Mouse (Mus musculus) kidney, adult 18-20 months (tissue): ENCODE data around the gene Parp9.
"Not testable (repeated sequence)": the region's sequence is repeated elsewhere in the genome, so short reads cannot be mapped to it uniquely, and the experiment has no call there.

Experiments used
- DNase-seq: peaks from one replicate; pipeline ENCODE4 v3.0.0; 2021

Gene Parp9

DNA sequence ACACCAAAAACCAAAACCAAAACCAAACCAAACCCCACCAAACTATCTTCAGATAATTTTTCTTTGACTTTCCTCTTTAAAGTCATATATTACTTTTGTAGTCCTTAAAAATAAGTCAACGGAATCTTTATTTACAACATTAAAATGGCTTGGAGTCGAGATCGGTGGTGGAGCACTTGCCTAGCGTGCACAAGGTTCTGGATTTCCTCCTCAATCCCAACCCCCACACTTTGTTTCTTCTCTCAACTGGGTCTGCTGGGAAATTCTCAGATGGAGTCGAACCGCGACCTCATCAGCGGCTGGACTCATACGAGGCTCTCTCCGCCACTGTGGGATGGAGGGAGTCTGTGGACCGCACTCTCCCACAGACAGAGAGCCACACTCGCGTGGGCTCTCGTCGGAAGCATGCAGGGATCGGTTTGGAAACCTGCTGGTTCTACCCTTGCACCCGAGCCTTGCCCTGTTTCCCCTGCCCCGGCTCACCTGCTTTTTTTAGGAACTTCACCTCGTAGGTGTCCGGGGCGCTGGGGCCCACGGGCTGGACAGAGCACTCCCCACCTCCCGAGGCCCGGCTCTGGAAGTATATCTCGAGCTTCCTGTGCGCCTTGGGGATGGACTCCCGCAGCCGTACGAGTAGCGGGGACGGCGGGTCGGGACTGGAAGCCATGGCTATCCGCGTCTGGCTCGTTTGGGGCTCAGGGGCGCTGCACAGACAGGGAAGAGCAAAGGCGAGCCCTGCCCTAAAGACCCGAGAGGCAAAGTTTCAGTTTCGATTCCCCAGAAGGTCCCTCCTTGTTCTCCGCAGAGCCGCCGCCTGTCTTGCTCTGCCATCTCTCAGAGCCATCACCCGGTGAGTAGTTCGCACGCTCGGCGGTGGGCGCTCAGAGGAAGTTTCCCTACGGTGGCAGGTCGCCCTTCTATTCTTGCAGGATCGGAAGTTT is at the start of gene Parp9, which contains the start of gene Dtx3l:
Parp9 (plus strand) TSS at position 260 of the 941 bp plus-strand sequence.
Dtx3l (minus strand) TSS at position 941 of the 941 bp plus-strand sequence.
- peak; percentile 74 for DNase-seq

GRCm38 (mm10) chr16:35888910-35889309 is 49.4 kb upstream of the Parp9 start:
- no peak for DNase-seq

DNA sequence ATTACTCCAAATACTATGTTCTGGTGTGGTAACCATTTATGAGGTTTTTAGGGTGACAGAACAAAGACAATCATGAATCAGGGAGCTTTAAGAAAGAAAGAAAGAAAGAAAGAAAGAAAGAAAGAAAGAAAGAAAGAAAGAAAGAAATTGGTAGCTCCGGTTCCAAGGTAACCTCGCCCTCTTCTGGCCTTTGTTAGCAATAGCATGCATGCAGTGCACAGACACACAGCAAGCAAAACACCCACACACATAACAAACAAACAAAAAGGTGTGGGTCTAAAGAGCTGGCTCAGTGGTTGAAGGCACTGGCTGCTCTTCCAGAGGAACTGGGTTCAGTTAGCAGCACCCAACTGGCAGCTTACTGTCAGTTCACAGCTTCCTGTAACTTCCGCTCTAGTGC is 47.6 kb upstream of the Parp9 start:
- no peak for DNase-seq

DNA sequence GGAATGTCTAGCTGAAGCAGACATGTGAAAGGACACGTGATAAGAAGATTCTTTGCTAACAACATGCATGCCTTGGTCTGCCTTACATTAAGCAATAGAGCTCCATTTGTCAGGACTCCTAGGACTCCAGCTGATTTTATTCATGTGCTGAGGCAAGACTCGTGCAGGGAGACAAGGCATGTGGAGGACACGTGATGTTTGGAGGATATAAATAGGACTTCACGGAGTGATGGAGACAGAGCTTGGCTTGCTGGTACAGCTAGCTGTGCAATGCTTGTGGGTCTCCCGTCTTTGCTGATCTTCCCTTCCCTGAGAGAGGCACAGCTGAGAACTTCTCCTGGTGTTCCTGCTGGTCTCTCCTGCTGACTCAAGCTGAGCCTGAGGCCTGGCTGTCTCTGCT is 46.7 kb upstream of the Parp9 start:
- not testable (repeated sequence) for DNase-seq

DNA sequence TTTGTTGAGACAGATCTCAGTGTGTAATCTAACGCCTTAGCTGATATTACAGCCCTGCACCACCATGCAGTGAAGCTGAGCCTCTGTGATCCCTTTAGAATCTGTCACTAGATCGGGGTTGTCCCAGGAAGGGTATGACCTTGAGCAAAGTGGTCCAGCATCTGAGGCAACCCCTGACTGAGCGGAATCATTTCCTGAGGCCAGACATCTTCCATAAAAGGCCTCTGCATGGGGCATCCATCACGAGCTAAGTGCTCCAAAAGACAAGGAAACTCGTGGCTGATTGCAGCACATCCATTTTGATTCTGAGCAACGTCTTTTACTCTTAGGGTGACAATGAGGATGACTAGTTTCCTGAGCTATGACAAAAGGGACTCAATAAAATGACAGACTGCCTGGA is 43.3 kb upstream of the Parp9 start:
- no peak for DNase-seq

- DNase-seq: no peak
Observed at GRCm38 (mm10) chr16:35900541-35900940, 37.7 kb upstream of the Parp9 start.

GRCm38 (mm10) chr16:35903014-35903640 is 35.1 kb upstream of the Parp9 start:
- DNase-seq: no peak

DNA sequence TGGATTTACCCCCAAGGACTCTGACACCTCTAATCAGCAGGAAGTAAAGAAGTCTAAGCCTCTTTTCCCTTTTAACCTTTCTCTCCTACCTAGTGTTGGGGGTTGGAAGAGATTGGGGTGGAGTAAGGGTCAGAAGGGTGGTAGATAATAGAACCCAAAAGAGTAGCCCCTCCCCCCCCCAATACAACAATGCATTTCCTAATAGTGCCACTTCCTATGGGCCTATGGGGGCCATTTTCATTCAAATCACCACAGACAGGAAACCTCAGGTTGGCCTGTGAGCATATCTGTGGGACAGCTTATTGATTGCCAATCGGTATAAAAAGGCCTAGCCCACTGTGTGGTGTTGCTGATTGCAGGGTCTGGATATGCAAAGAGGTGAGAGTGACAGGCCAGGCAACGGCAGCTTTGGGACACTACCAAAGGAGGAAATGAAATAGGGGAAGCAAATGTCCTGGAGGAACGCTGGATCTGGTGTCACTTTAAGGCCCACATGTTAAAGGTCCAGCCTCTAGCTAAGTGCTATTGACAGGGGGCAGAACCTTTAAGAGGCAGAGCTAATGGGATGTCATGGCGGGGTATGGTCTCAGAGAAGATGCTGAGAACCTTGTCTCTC is 34.0 kb upstream of the Parp9 start:
- DNase-seq: no peak

GRCm38 (mm10) chr16:35905355-35905754 is 32.9 kb upstream of the Parp9 start:
- DNase-seq: no peak

- no peak for DNase-seq
Observed at GRCm38 (mm10) chr16:35905819-35906485, 32.3 kb upstream of the Parp9 start.

DNA sequence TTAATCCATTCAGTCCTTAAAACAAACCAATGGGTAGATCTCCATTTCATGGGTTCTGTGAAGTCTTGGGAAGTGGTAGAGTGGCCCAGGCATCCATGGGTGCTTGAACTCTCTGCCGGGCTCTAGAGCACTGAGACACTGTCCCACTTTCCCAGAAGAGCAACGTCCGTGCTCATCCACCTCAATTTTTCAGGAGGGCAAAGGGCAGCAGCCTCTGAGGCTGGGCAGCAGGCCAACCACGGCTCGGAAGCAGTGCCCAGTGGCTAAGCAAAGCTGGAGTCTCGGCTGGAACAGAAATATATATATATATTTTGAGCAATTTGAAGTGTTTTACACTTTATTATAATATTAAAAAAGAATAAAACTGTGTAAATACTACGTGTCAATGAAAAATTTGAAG is 31.4 kb upstream of the Parp9 start:
- DNase-seq: peak; percentile 62

DNA sequence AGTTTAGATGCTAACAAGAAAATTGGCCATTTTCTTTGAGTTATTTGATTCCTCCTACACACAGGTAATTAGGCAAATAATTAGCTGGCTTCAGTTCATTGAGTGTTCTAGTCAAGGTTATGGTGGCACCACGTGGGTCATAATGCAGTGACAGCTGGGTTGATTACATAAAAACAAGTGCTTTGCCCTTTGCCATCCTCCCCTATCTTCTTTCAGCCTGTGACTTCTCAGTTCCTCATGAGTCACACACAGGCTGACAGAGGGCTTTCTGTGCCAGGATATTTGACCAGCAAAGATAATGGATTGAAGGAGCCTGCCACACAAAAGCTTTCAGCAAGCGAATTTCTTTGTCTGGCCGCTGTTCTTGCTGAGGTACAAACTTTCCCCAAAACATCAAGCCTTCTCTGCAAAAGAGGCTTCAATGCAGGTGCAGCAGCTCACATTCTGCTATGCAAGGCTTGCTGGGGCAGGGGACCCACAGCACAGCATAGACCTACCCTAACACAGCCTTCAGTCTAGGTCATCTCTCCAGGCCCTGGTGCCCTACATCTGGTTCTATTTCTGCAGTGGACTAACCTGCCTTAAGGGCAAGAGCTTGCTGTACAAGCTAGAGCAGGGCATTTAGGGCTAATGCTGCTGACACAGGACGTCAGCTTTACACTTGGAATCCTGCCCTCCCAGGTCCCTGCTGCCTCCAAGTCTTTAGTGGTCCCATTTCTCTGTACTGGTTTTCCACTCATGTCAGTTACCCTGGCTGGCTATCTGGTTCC is 30.7 kb upstream of the Parp9 start:
- DNase-seq: peak; percentile 6

DNA sequence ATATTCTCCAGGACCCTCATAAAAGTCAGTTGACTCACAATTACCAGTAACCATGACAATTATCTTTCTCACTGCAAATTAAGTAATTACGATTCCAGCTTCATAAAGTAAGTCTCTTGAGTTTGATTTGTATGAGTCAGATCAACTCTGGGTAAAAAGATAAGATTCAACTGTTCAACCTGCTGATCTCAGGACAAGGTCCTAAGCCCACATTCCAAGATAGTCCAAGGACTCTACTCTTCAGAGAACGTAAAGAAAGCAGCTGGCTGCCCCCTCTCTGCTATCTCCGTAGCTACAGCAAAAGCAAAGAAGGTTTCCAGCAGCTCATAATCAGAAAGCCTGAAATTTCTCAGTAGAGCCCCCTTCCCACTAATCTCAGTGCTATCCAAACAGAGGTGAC is 26.8 kb upstream of the Parp9 start:
- no peak for DNase-seq

DNA sequence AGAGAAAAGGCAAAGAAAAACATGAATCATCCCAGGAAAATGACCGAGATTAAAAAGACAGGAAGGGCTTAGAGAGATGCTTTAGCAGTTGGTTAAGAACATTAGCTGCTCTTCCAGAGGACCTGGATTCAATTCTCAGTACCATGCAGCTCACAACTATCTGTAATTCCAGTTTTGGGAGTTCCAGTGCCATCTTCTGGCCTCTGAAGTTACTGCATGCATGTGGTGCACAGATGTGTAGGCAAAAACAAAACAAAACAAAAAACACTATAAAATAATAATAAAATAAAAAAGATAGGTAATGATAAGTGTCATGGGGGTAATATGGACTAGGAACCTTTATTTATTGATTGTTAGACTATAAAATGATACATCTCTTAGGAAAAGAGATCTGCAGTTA is 24.7 kb upstream of the Parp9 start:
- no peak for DNase-seq

GRCm38 (mm10) chr16:35914301-35914700 is 24.0 kb upstream of the Parp9 start:
- DNase-seq: no peak

GRCm38 (mm10) chr16:35918721-35919543 is 19.3 kb upstream of the Parp9 start:
- no peak for DNase-seq

GRCm38 (mm10) chr16:35921676-35922235 is 16.5 kb upstream of the Parp9 start:
- DNase-seq: no peak

GRCm38 (mm10) chr16:35922301-35922895 is 15.9 kb upstream of the Parp9 start:
- no peak for DNase-seq

DNA sequence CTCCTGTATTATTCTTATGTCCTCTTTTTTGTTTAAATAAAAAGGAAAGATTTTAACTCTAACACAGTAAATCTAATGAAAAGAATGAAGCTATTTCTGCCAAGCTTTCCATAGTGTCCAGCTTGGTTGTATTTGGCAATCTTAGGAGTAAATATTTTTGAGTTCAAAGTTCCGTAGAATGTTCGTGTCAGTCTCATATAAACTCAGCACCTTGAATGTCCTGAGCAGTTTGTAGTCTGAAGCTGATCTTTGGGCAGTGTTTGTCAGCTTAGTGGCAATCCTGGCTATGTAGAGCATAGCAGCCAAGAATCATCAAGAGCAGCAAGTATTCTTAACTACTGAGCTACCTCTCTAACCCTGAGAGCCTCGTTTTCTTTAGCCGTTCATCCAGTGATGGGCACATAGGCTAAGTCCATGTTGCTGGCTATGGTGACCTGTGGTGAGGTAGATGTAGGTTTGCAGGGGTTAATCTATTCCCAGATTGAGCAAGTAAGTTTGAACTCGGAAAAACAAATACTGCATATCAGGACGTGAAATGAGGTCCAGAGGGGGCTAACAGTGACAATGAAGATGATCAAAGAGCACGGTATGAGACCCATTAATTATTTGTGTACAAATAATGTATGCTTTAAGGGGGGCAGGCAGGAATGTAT is 14.6 kb upstream of the Parp9 start:
- no peak for DNase-seq

GRCm38 (mm10) chr16:35924341-35924740 is 13.9 kb upstream of the Parp9 start:
- no peak for DNase-seq
